Mouse (Mus musculus) CH12.LX (cell line): Measurements from ENCODE around the gene Dlg1. TPM values are rescaled to one million over a fixed set of nuclear protein-coding genes. Genes with fewer than 3 reads are reported as not detected.

Source experiments
- DNase-seq: peaks from one replicate; pipeline ENCODE4 v3.0.0-alpha.2; 2013; ENCODE audit errors: extremely low read depth
- H3K27ac ChIP-seq: 2 replicates; pipeline ENCODE4 v1.5.1; 2012; ENCODE audit warnings: low read depth, mild to moderate bottlenecking, control low read depth, moderate library complexity; ENCODE audit not compliant: insufficient read depth
- H3K27me3 ChIP-seq: replicated peaks from 2 replicates; pipeline ENCODE3; 2012; ENCODE audit warnings: inconsistent platforms
- H3K36me3 ChIP-seq, 2 experiments: replicated peaks in 1 of 2; 2 replicates each; pipeline versions ENCODE3 to v1.6.1; 2012; ENCODE audit warnings: inconsistent platforms in 1 of 2, low read length in 1 of 2, mild to moderate bottlenecking in 1 of 2, mixed read lengths in 1 of 2, moderate library complexity in 1 of 2; ENCODE audit not compliant: control insufficient read depth in 1 of 2, insufficient read depth in 1 of 2
- H3K4me1 ChIP-seq, 2 experiments: 2 replicates each; pipeline ENCODE4 v1.6.1; 2012; ENCODE audit warnings: inconsistent platforms in 1 of 2, moderate library complexity in 1 of 2; ENCODE audit not compliant: insufficient read depth in 2 of 2, control insufficient read depth in 1 of 2
- H3K4me2 ChIP-seq: 2 replicates; pipeline ENCODE4 v1.6.1; 2012; ENCODE audit warnings: low read depth, mild to moderate bottlenecking, control low read depth; ENCODE audit not compliant: poor library complexity, insufficient read depth, severe bottlenecking
- H3K4me3 ChIP-seq, 3 experiments: fragments of 150-350 bp in 1 of 3; sonication (generic) in 1 of 3; replicated peaks in 1 of 3; 2 replicates each; pipeline versions ENCODE3 to v1.5.1; 2011 to 2012; ENCODE audit warnings: low read depth in 2 of 3, low read length in 2 of 3, mild to moderate bottlenecking in 2 of 3, moderate library complexity in 2 of 3, control low read depth in 1 of 3, improper control_type of control experiment in 1 of 3, inconsistent platforms in 1 of 3, mixed read lengths in 1 of 3; ENCODE audit not compliant: poor library complexity in 1 of 3
- H3K79me2 ChIP-seq: replicated peaks from 2 replicates; pipeline ENCODE4 v1.6.1; 2012; ENCODE audit warnings: mild to moderate bottlenecking, moderate library complexity; ENCODE audit not compliant: control insufficient read depth, poor library complexity, insufficient read depth, severe bottlenecking; ENCODE audit errors: extremely low read depth
- H3K9ac ChIP-seq: 2 replicates; pipeline ENCODE4 v1.6.1; 2012; ENCODE audit warnings: low read depth, mild to moderate bottlenecking, control low read depth, moderate library complexity; ENCODE audit not compliant: insufficient read depth
- H3K9me3 ChIP-seq: replicated peaks from 2 replicates; pipeline ENCODE3; 2012; ENCODE audit warnings: low read length, inconsistent platforms, mixed read lengths
- BHLHE40 ChIP-seq: IDR thresholded peaks from 2 replicates; pipeline ENCODE4 v1.6.1; 2011; ENCODE audit warnings: mild to moderate bottlenecking, low read depth, low read length, improper control_type of control experiment
- CHD1 ChIP-seq: IDR thresholded peaks from 2 replicates; pipeline ENCODE4 v1.6.1; 2012; ENCODE audit warnings: low read depth, low read length, improper control_type of control experiment, inconsistent platforms
- CTCF ChIP-seq, 2 experiments: IDR thresholded peaks in 1 of 2; conservative IDR thresholded peaks in 1 of 2; 2 replicates each; pipeline ENCODE4 v1.5.1; 2011 to 2012; ENCODE audit warnings: low read depth in 2 of 2, low read length in 2 of 2, improper control_type of control experiment in 1 of 2, inconsistent platforms in 1 of 2, mild to moderate bottlenecking in 1 of 2, moderate library complexity in 1 of 2
- ETS1 ChIP-seq: conservative IDR thresholded peaks from 2 replicates; pipeline ENCODE4 v1.6.1; 2012; ENCODE audit warnings: low read depth, mild to moderate bottlenecking, inconsistent platforms, low read length, improper control_type of control experiment, moderate library complexity
- GABPA ChIP-seq: IDR thresholded peaks from 2 replicates; pipeline ENCODE4 v1.6.1; 2012; ENCODE audit warnings: low read depth, low read length, improper control_type of control experiment, inconsistent platforms; ENCODE audit not compliant: insufficient replicate concordance
- IRF4 ChIP-seq: IDR thresholded peaks from 2 replicates; pipeline ENCODE4 v1.6.1; 2014; ENCODE audit warnings: low read depth, mild to moderate bottlenecking, inconsistent platforms, low read length, improper control_type of control experiment
- JUN ChIP-seq: IDR thresholded peaks from 2 replicates; pipeline ENCODE4 v1.6.1; 2011; ENCODE audit warnings: low read depth, mild to moderate bottlenecking, low read length, improper control_type of control experiment, moderate library complexity; ENCODE audit not compliant: insufficient read depth
- KAT2A ChIP-seq: IDR thresholded peaks from 2 replicates; pipeline ENCODE4 v1.6.1; 2012; ENCODE audit warnings: low read length, improper control_type of control experiment, inconsistent platforms; ENCODE audit not compliant: insufficient replicate concordance
- MAX ChIP-seq: IDR thresholded peaks from 2 replicates; pipeline ENCODE4 v1.6.1; 2011; ENCODE audit warnings: low read length, improper control_type of control experiment
- MAZ ChIP-seq: IDR thresholded peaks from 2 replicates; pipeline ENCODE4 v1.6.1; 2012; ENCODE audit warnings: low read depth, mild to moderate bottlenecking, inconsistent platforms, low read length, improper control_type of control experiment, moderate library complexity
- MXI1 ChIP-seq: IDR thresholded peaks from 2 replicates; pipeline ENCODE4 v1.6.1; 2011; ENCODE audit warnings: mild to moderate bottlenecking, low read depth, low read length, improper control_type of control experiment
- NRF1 ChIP-seq: IDR thresholded peaks from 2 replicates; pipeline ENCODE4 v1.6.1; 2014; ENCODE audit warnings: low read depth, mild to moderate bottlenecking, inconsistent platforms, low read length, improper control_type of control experiment, moderate library complexity
- PAX5 ChIP-seq: IDR thresholded peaks from 2 replicates; pipeline ENCODE4 v1.6.1; 2012; ENCODE audit warnings: low read length, inconsistent platforms, mixed read lengths
- POLR2A ChIP-seq: IDR thresholded peaks from 2 replicates; pipeline ENCODE4 v1.6.1; 2011; ENCODE audit warnings: low read depth, mild to moderate bottlenecking, improper control_type of control experiment, low read length
- POLR2AphosphoS2 ChIP-seq: IDR thresholded peaks from 2 replicates; pipeline ENCODE4 v1.6.1; 2011; ENCODE audit warnings: low read depth, low read length, improper control_type of control experiment
- RAD21 ChIP-seq: IDR thresholded peaks from 2 replicates; pipeline ENCODE4 v1.6.1; 2011; ENCODE audit warnings: low read depth, mild to moderate bottlenecking, low read length, improper control_type of control experiment, moderate library complexity
- TCF12 ChIP-seq: IDR thresholded peaks from 2 replicates; pipeline ENCODE4 v1.6.1; 2014; ENCODE audit warnings: low read depth, mild to moderate bottlenecking, inconsistent platforms, low read length, improper control_type of control experiment
- UBTF ChIP-seq: IDR thresholded peaks from 2 replicates; pipeline ENCODE4 v1.6.1; 2012; ENCODE audit warnings: low read depth, mild to moderate bottlenecking, inconsistent platforms, low read length, improper control_type of control experiment, moderate library complexity
- USF1 ChIP-seq: IDR thresholded peaks from 2 replicates; pipeline ENCODE4 v1.6.1; 2014; ENCODE audit warnings: low read depth, mild to moderate bottlenecking, inconsistent platforms, low read length, improper control_type of control experiment
- ZKSCAN1 ChIP-seq: IDR thresholded peaks from 2 replicates; pipeline ENCODE4 v1.6.1; 2012; ENCODE audit warnings: low read depth, inconsistent platforms, low read length, improper control_type of control experiment, borderline replicate concordance
- dilution Hi-C: fragments of 300-500 bp; cut with MboI; formaldehyde crosslinking; loops from 2 replicates; pipeline ENCODE4 v1.14.3; 2020; ENCODE audit warnings: low sequenced_read_pairs; ENCODE audit not compliant: extremely low pct_unique_long_range_greater_than_20kb, extremely low pct_ligation_motif_present
- in situ Hi-C: fragments of 300-500 bp; cut with MboI; formaldehyde crosslinking; loops from 3 replicates; pipeline ENCODE4 v1.14.3; 2019; ENCODE audit warnings: low sequenced_read_pairs, low pct_ligation_motif_present, low pct_unique_long_range_greater_than_20kb, mixed read lengths
- polyA plus RNA-seq: library from polyadenylated mRNA; unstranded; fragments of >175 nt; gene quantifications from 2 replicates; pipeline ENCODE4 v1.2.1, GENCODE M21; 2012; ENCODE audit warnings: low read depth; ENCODE audit not compliant: insufficient read length
- total RNA-seq, 2 experiments: library from RNA; depleted of rRNA; stranded (reverse); fragments of 300-350 nt in 1 of 2; fragments of >200 nt in 1 of 2; gene quantifications; 2 replicates each; pipeline ENCODE4 v1.2.3; 2012 to 2014

Gene Dlg1
- total and polyA plus RNA-seq, 3 experiments: 29.0 to 47.9 (median 37.4) TPM

GRCm38 (mm10) chr16:31664287-31664597 is 999 bp downstream of the Dlg1 start:
- Histone ChIP-seq H3K9ac (peak overlapping the region; percentile 85), H3K4me1 (peaks cover 2 to 36% of the 10 kb centered on the region in 2 experiments), H3K27me3 (no peaks in the 10 kb centered on the region), H3K4me2 (peak overlapping the region; percentile 99), H3K36me3 (peaks cover 3 to 28% of the 10 kb centered on the region in 2 experiments), H3K27ac (no peak overlapping the region), H3K9me3 (no peaks in the 10 kb centered on the region), H3K4me3 (peak overlapping the region; percentile 64 to 95 (median 75)), H3K79me2 (peaks cover 10% of the 10 kb centered on the region; the same call in 1 of the 2 replicates)
- in situ Hi-C loops (no loop called here), dilution Hi-C loops (no loop called here)
- DNase-seq: no peak
- TF ChIP-seq TCF12 (no peak), BHLHE40 (peak; percentile 43; the same call in 1 of the 2 replicates), CTCF (conservative IDR thresholded peaks at IDR 0.05 in 1 of 2, IDR thresholded peaks at IDR 0.05 in 1 of 2; ENCODE audit: low read depth in 2 of 2, low read length in 2 of 2) (0 out of 4 replicates have a peak, but pooled peaks of 1 of the 2 experiments have one; percentile 10), UBTF (peak; percentile 34; the same call in 1 of the 2 replicates), JUN (no peak)

- H3K9me3 ChIP-seq: no peaks in the 10 kb centered on the region
- H3K9ac ChIP-seq: no peak overlapping the region
- H3K4me3 ChIP-seq: no peak overlapping the region
- no peak for TF ChIP-seq BHLHE40
- TF ChIP-seq CTCF (conservative IDR thresholded peaks at IDR 0.05 in 1 of 2, IDR thresholded peaks at IDR 0.05 in 1 of 2; ENCODE audit: low read depth in 2 of 2, low read length in 2 of 2): peak in 1 of 2 experiments; percentile 29; a peak in 2 of 4 replicates
- TF ChIP-seq ZKSCAN1: no peak
- dilution Hi-C loops: no loop called here
- H3K79me2 ChIP-seq: peaks cover 3% of the 10 kb centered on the region; the same call in 1 of the 2 replicates
- peaks cover 0 to 12% of the 10 kb centered on the region in 2 experiments; a peak in 1 of 4 replicates for H3K4me1 ChIP-seq
- H3K36me3 ChIP-seq: peaks cover 8 to 48% of the 10 kb centered on the region in 2 experiments
- in situ Hi-C loops: no loop called here
- no peak overlapping the region for H3K4me2 ChIP-seq
- DNase-seq: no peak
- no peaks in the 10 kb centered on the region for H3K27me3 ChIP-seq
- no peak overlapping the region for H3K27ac ChIP-seq
Observed at GRCm38 (mm10) chr16:31672202-31672601, 9.0 kb downstream of the Dlg1 start.

GRCm38 (mm10) chr16:31677463-31677862 is 14.2 kb downstream of the Dlg1 start:
- dilution Hi-C loops: no loop called here
- H3K9me3 ChIP-seq: no peaks in the 10 kb centered on the region
- in situ Hi-C loops: no loop called here
- H3K36me3 ChIP-seq: peaks cover 9 to 31% of the 10 kb centered on the region in 2 experiments
- TF ChIP-seq CHD1: no peak
- TF ChIP-seq NRF1: no peak
- no peak for TF ChIP-seq POLR2AphosphoS2
- no peak for TF ChIP-seq RAD21
- TF ChIP-seq MAZ: no peak
- TF ChIP-seq GABPA: no peak
- TF ChIP-seq IRF4: no peak
- no peak for TF ChIP-seq BHLHE40
- no peak for TF ChIP-seq USF1
- no peak for TF ChIP-seq MAX
- no peak for TF ChIP-seq POLR2A
- TF ChIP-seq MXI1: no peak
- TF ChIP-seq KAT2A: no peak
- no peak for TF ChIP-seq ETS1
- TF ChIP-seq CTCF (conservative IDR thresholded peaks at IDR 0.05 in 1 of 2, IDR thresholded peaks at IDR 0.05 in 1 of 2; ENCODE audit: low read depth in 2 of 2, low read length in 2 of 2): no peak
- TF ChIP-seq PAX5: no peak
- TF ChIP-seq, all 38 proteins: peak for 0
- Histone ChIP-seq H3K27me3 (no peaks in the 10 kb centered on the region), H3K4me3 (no peak overlapping the region), H3K79me2 (0 out of 2 replicates have a peak, but pooled peaks cover 2% of the 10 kb centered on the region), H3K4me1 (peaks cover 0 to 18% of the 10 kb centered on the region in 2 experiments; a peak in 1 of 4 replicates), H3K4me2 (no peak overlapping the region), H3K27ac (no peak overlapping the region), H3K9ac (no peak overlapping the region)
- no peak for DNase-seq
